Mouse (Mus musculus): ENCODE data around the gene Crisp1. TPM values are rescaled to one million over a fixed set of nuclear protein-coding genes. Genes with fewer than 3 reads are reported as not detected.

Crisp1 gene
- polyA plus RNA-seq (2012; rRNA removed): 0.05 TPM in 1 of 2 replicates, not detected in the other

GRCm38 (mm10) chr17:40319062-40319461 lies at the start of gene Crisp1:
Crisp1 (minus strand) TSS chr17:40319207.

Other genes with a start within 250 kb of the Crisp1 start
- gene AC192777.2, start 223.8 kb downstream of the Crisp1 start, polyA plus RNA-seq (2012; rRNA removed): not detected in 2 replicates
- gene Pgk2, start 110.6 kb downstream of the Crisp1 start, polyA plus RNA-seq (2012; rRNA removed): not detected in 2 replicates
- gene Crisp3, start 76.9 kb downstream of the Crisp1 start, polyA plus RNA-seq (2012; rRNA removed): not detected in 2 replicates
- not detected in 2 replicates for gene Esp8, start 200.8 kb upstream of the Crisp1 start, polyA plus RNA-seq (2012; rRNA removed)
- not detected in 2 replicates for gene Esp6, start 242.3 kb upstream of the Crisp1 start, polyA plus RNA-seq (2012; rRNA removed)

Measured in central nervous system, embryonic 18 days (tissue).